Mouse (Mus musculus) brown adipose tissue, adult 24 weeks (tissue): Measurements from ENCODE around the gene Cdhr1. TPM values are rescaled to one million over a fixed set of nuclear protein-coding genes. Genes with fewer than 3 reads are reported as not detected.

ENCODE experiments used
- H3K27ac ChIP-seq: fragments of 200-500 bp; replicated peaks from 2 replicates; pipeline ENCODE4 v1.5.1; 2012; ENCODE audit warnings: low read depth, mild to moderate bottlenecking, low read length
- H3K4me1 ChIP-seq: fragments of 200-500 bp; 2 replicates; pipeline ENCODE4 v1.6.1; 2012; ENCODE audit warnings: low read length, mixed read lengths; ENCODE audit not compliant: control insufficient read depth, insufficient read depth, insufficient read length
- H3K4me3 ChIP-seq: fragments of 200-500 bp; 2 replicates; pipeline ENCODE4 v1.5.1; 2012; ENCODE audit warnings: low read depth, mild to moderate bottlenecking, low read length, moderate library complexity; ENCODE audit not compliant: insufficient read depth
- polyA plus RNA-seq: library from polyadenylated mRNA; stranded (reverse); fragments of >200 nt; gene quantifications from 2 replicates; pipeline ENCODE4 v1.2.4, GENCODE M21; 2012; ENCODE audit not compliant: missing spikeins, insufficient read depth, insufficient read length

The Cdhr1 gene
- polyA plus RNA-seq, 1 experiment = not detected

- Histone ChIP-seq H3K4me3 (no peak overlapping the region), H3K27ac (no peak overlapping the region)
These were observed 7.7 kb upstream of the Cdhr1 start for GRCm38 (mm10) chr14:37105846-37106245.

GRCm38 (mm10) chr14:37104747-37105146 lies 6.6 kb upstream of the Cdhr1 start:
- Histone ChIP-seq H3K4me1 (no peaks in the 10 kb centered on the region), H3K4me3 (no peak overlapping the region), H3K27ac (no peak overlapping the region)

More at GRCm38 (mm10) chr14:37105846-37106245, 7.7 kb upstream of the Cdhr1 start:
- H3K4me1 ChIP-seq = no peaks in the 10 kb centered on the region

- no peak overlapping the region for H3K27ac ChIP-seq
- 0 out of 2 replicates have a peak, but pooled peaks cover 4% of the 10 kb centered on the region for H3K4me1 ChIP-seq
- H3K4me3 ChIP-seq = no peak overlapping the region
These were observed 4.3 kb upstream of the Cdhr1 start for GRCm38 (mm10) chr14:37102484-37102883.

- Histone ChIP-seq H3K27ac (no peak overlapping the region), H3K4me3 (no peak overlapping the region), H3K4me1 (0 out of 2 replicates have a peak, but pooled peaks cover 4% of the 10 kb centered on the region)
These were observed 3.4 kb upstream of the Cdhr1 start for GRCm38 (mm10) chr14:37101531-37101930.

GRCm38 (mm10) chr14:37095556-37095955 lies 2.6 kb downstream of the Cdhr1 start:
- 0 out of 2 replicates have a peak, but pooled peaks cover 4% of the 10 kb centered on the region for H3K4me1 ChIP-seq
- no peak overlapping the region for H3K27ac ChIP-seq
- H3K4me3 ChIP-seq = no peak overlapping the region

- Histone ChIP-seq H3K4me3 (no peak overlapping the region), H3K27ac (no peak overlapping the region), H3K4me1 (0 out of 2 replicates have a peak, but pooled peaks cover 4% of the 10 kb centered on the region)
These were observed 3.7 kb downstream of the Cdhr1 start for GRCm38 (mm10) chr14:37094436-37094835.

- H3K4me3 ChIP-seq = no peak overlapping the region
- no peak overlapping the region for H3K27ac ChIP-seq
- no peaks in the 10 kb centered on the region for H3K4me1 ChIP-seq
These were observed 14.4 kb downstream of the Cdhr1 start for GRCm38 (mm10) chr14:37083755-37084154.

GRCm38 (mm10) chr14:37080724-37081123 lies 17.4 kb downstream of the Cdhr1 start:
- no peak overlapping the region for H3K4me3 ChIP-seq
- H3K27ac ChIP-seq = no peak overlapping the region
- H3K4me1 ChIP-seq = no peaks in the 10 kb centered on the region

- Histone ChIP-seq H3K4me1 (no peaks in the 10 kb centered on the region), H3K27ac (no peak overlapping the region), H3K4me3 (no peak overlapping the region)
These were observed 29.6 kb downstream of the Cdhr1 start for GRCm38 (mm10) chr14:37068516-37068915.

- Histone ChIP-seq H3K27ac (no peak within 1 kb of the TSS), H3K4me3 (no peak within 1 kb of the TSS), H3K4me1 (no peaks in the 10 kb centered on the region)
These were observed 30.5 kb downstream of the Cdhr1 start, which contains the start of gene Lrit2 for GRCm38 (mm10) chr14:37067629-37068028. TSS of gene Lrit2 (plus strand) at chr14:37067929.

GRCm38 (mm10) chr14:37066636-37067035 lies 31.5 kb downstream of the Cdhr1 start:
- no peak overlapping the region for H3K27ac ChIP-seq
- no peak overlapping the region for H3K4me3 ChIP-seq
- no peaks in the 10 kb centered on the region for H3K4me1 ChIP-seq

GRCm38 (mm10) chr14:37064849-37065248 lies 33.3 kb downstream of the Cdhr1 start:
- H3K4me3 ChIP-seq = no peak overlapping the region
- no peaks in the 10 kb centered on the region for H3K4me1 ChIP-seq
- H3K27ac ChIP-seq = no peak overlapping the region

GRCm38 (mm10) chr14:37048914-37049410 lies 49.2 kb downstream of the Cdhr1 start, which contains the start of gene Rgr:
TSS of gene Rgr (minus strand) at chr14:37048964.
- no peaks in the 10 kb centered on the region for H3K4me1 ChIP-seq
- H3K4me3 ChIP-seq = no peak within 1 kb of the TSS

GRCm38 (mm10) chr14:37034432-37034831 lies 63.7 kb downstream of the Cdhr1 start:
- H3K4me1 ChIP-seq = no peaks in the 10 kb centered on the region
- H3K27ac ChIP-seq = no peak overlapping the region
- no peak overlapping the region for H3K4me3 ChIP-seq

More at GRCm38 (mm10) chr14:37048914-37049410, 49.2 kb downstream of the Cdhr1 start, which contains the start of gene Rgr:
- no peak within 1 kb of the TSS for H3K27ac ChIP-seq

GRCm38 (mm10) chr14:37033241-37033640 lies 64.9 kb downstream of the Cdhr1 start:
- no peak overlapping the region for H3K27ac ChIP-seq
- no peak overlapping the region for H3K4me3 ChIP-seq
- H3K4me1 ChIP-seq = no peaks in the 10 kb centered on the region

- no peak overlapping the region for H3K27ac ChIP-seq
- H3K4me1 ChIP-seq = no peaks in the 10 kb centered on the region
- H3K4me3 ChIP-seq = no peak overlapping the region
These were observed 65.6 kb downstream of the Cdhr1 start for GRCm38 (mm10) chr14:37032481-37033104.
